1 mouse cellular context compared by ENCODE assay signal in genomic region chr10:80603364-80603763, GRCm38 (mm10).
TF ChIP-seq lines count a peak whose summit lies in the region.

No protein-coding gene starts in this region.

TF ChIP-seq in MEL, 35 proteins besides CTCF, POLR2A, EP300 and RAD21:
- TF ChIP-seq MYC (IDR thresholded peaks at IDR 0.05; ENCODE audit: low read depth, low read length) (no peak), MAFK (IDR thresholded peaks at IDR 0.05; ENCODE audit: borderline replicate concordance, low read depth, low read length) (no peak), ETS1 (IDR thresholded peaks at IDR 0.05; ENCODE audit: low read depth, low read length) (no peak), MAZ (IDR thresholded peaks at IDR 0.05; ENCODE audit: low read depth, low read length) (no peak), UBTF (IDR thresholded peaks at IDR 0.05; ENCODE audit: borderline replicate concordance, insufficient read depth, low read depth, low read length) (no peak), NRF1 (IDR thresholded peaks at IDR 0.05; ENCODE audit: insufficient read depth, low read depth, low read length, poor library complexity, severe bottlenecking) (no peak), MXI1 (IDR thresholded peaks at IDR 0.05; ENCODE audit: low read depth, low read length) (no peak), POLR2AphosphoS5 (IDR thresholded peaks at IDR 0.05; ENCODE audit: borderline replicate concordance, low read depth, low read length) (no peak), USF1 (IDR thresholded peaks at IDR 0.05; ENCODE audit: low read depth, low read length) (no peak), TAL1 (IDR thresholded peaks at IDR 0.05; ENCODE audit: low read length) (no peak), ZMIZ1 (IDR thresholded peaks at IDR 0.05; ENCODE audit: low read depth, low read length) (no peak), ZC3H11A (IDR thresholded peaks at IDR 0.05; ENCODE audit: low read depth, low read length) (no peak), SMC3 (IDR thresholded peaks at IDR 0.05; ENCODE audit: low read depth, low read length) (no peak), ZNF384 (IDR thresholded peaks at IDR 0.05; ENCODE audit: low read depth, low read length) (no peak), KAT2A (conservative IDR thresholded peaks at IDR 0.05; ENCODE audit: low read depth, low read length) (no peak), ELF1 (IDR thresholded peaks at IDR 0.05; ENCODE audit: low read depth, low read length) (no peak), USF2 (IDR thresholded peaks at IDR 0.05; ENCODE audit: borderline replicate concordance in 1 of 2, insufficient read depth in 1 of 2, low read depth in 1 of 2, low read length in 2 of 2) (no peak), JUND (IDR thresholded peaks at IDR 0.05; ENCODE audit: low read depth, low read length) (no peak)
